Mouse (Mus musculus): ENCODE measurements at regions not wholly inside any gene's neighbourhood (a gene's known extent, or its start where the extent isn't known, plus 50 kb on each side); places are given as distances from the start of the nearest gene placed in this dataset.

- Histone ChIP-seq H3K9me3 (ENCODE audit: control insufficient read depth, low read length) (no peaks in the 10 kb centered on the region), H3K36me3 (ENCODE audit: control insufficient read depth, insufficient read depth) (no peaks in the 10 kb centered on the region), H3K9ac (replicated peaks; ENCODE audit: low read depth, low read length) (no peak overlapping the region), H3K4me3 (replicated peaks; ENCODE audit: low read length) (no peak overlapping the region), H3K27ac (ENCODE audit: low read length) (no peak overlapping the region), H3K27me3 (replicated peaks; ENCODE audit: control insufficient read depth, insufficient read depth, low read length) (no peaks in the 10 kb centered on the region), H3K4me2 (ENCODE audit: low read length) (no peak overlapping the region), H3K4me1 (replicated peaks; ENCODE audit: control insufficient read depth, insufficient read depth, low read length) (no peaks in the 10 kb centered on the region)
- ATAC-seq: no peak
- WGBS: 69% methylated on average over 5 of the region's 5 CpGs
These were observed 233.5 kb upstream of the Rps6ka3 start for GRCm38 (mm10) chrX:158976648-158977047.

GRCm38 (mm10) chrX:158984721-158985120 lies 225.4 kb upstream of the Rps6ka3 start:
- WGBS: 95% methylated on average over 2 of the region's 2 CpGs
- no peak overlapping the region for H3K27ac ChIP-seq (ENCODE audit: low read length)
- no peak overlapping the region for H3K4me3 ChIP-seq (replicated peaks; ENCODE audit: low read length)

GRCm38 (mm10) chrX:158987676-158988075 lies 222.4 kb upstream of the Rps6ka3 start:
- no peak overlapping the region for H3K9ac ChIP-seq (replicated peaks; ENCODE audit: low read depth, low read length)
- H3K36me3 ChIP-seq (ENCODE audit: control insufficient read depth, insufficient read depth): no peaks in the 10 kb centered on the region
- H3K9me3 ChIP-seq (ENCODE audit: control insufficient read depth, low read length): no peaks in the 10 kb centered on the region
- H3K4me1 ChIP-seq (replicated peaks; ENCODE audit: control insufficient read depth, insufficient read depth, low read length): no peaks in the 10 kb centered on the region
- ATAC-seq: no peak
- H3K27me3 ChIP-seq (replicated peaks; ENCODE audit: control insufficient read depth, insufficient read depth, low read length): no peaks in the 10 kb centered on the region
- 81% methylated on average over 3 of the region's 3 CpGs for WGBS
- no peak overlapping the region for H3K27ac ChIP-seq (ENCODE audit: low read length)
- H3K4me3 ChIP-seq (replicated peaks; ENCODE audit: low read length): no peak overlapping the region
- H3K4me2 ChIP-seq (ENCODE audit: low read length): no peak overlapping the region

More at GRCm38 (mm10) chrX:158984721-158985120, 225.4 kb upstream of the Rps6ka3 start:
- Histone ChIP-seq H3K36me3 (ENCODE audit: control insufficient read depth, insufficient read depth) (no peaks in the 10 kb centered on the region), H3K27me3 (replicated peaks; ENCODE audit: control insufficient read depth, insufficient read depth, low read length) (no peaks in the 10 kb centered on the region), H3K9ac (replicated peaks; ENCODE audit: low read depth, low read length) (no peak overlapping the region), H3K4me1 (replicated peaks; ENCODE audit: control insufficient read depth, insufficient read depth, low read length) (no peaks in the 10 kb centered on the region), H3K9me3 (ENCODE audit: control insufficient read depth, low read length) (no peaks in the 10 kb centered on the region), H3K4me2 (ENCODE audit: low read length) (no peak overlapping the region)
- ATAC-seq: no peak

GRCm38 (mm10) chrX:159018955-159019354 lies 191.2 kb upstream of the Rps6ka3 start:
- no peak overlapping the region for H3K27ac ChIP-seq (ENCODE audit: low read length)
- no peaks in the 10 kb centered on the region for H3K4me1 ChIP-seq (replicated peaks; ENCODE audit: control insufficient read depth, insufficient read depth, low read length)
- H3K27me3 ChIP-seq (replicated peaks; ENCODE audit: control insufficient read depth, insufficient read depth, low read length): no peaks in the 10 kb centered on the region
- H3K4me3 ChIP-seq (replicated peaks; ENCODE audit: low read length): no peak overlapping the region
- H3K36me3 ChIP-seq (ENCODE audit: control insufficient read depth, insufficient read depth): no peaks in the 10 kb centered on the region
- H3K9me3 ChIP-seq (ENCODE audit: control insufficient read depth, low read length): no peaks in the 10 kb centered on the region
- H3K9ac ChIP-seq (replicated peaks; ENCODE audit: low read depth, low read length): no peak overlapping the region
- 84% methylated on average over 1 of the region's 1 CpGs for WGBS
- ATAC-seq: no peak
- H3K4me2 ChIP-seq (ENCODE audit: low read length): no peak overlapping the region

- Histone ChIP-seq H3K27me3 (replicated peaks; ENCODE audit: control insufficient read depth, insufficient read depth, low read length) (no peaks in the 10 kb centered on the region), H3K4me1 (replicated peaks; ENCODE audit: control insufficient read depth, insufficient read depth, low read length) (no peaks in the 10 kb centered on the region), H3K36me3 (ENCODE audit: control insufficient read depth, insufficient read depth) (no peaks in the 10 kb centered on the region), H3K9ac (replicated peaks; ENCODE audit: low read depth, low read length) (no peak overlapping the region), H3K4me2 (ENCODE audit: low read length) (no peak overlapping the region), H3K27ac (ENCODE audit: low read length) (no peak overlapping the region), H3K9me3 (ENCODE audit: control insufficient read depth, low read length) (no peaks in the 10 kb centered on the region), H3K4me3 (replicated peaks; ENCODE audit: low read length) (no peak overlapping the region)
- no peak for ATAC-seq
- WGBS: 92% methylated on average over 1 of the region's 1 CpGs
These were observed 183.8 kb upstream of the Rps6ka3 start for GRCm38 (mm10) chrX:159026311-159026710.

GRCm38 (mm10) chrX:159031927-159032326 lies 178.2 kb upstream of the Rps6ka3 start:
- Histone ChIP-seq H3K4me2 (ENCODE audit: low read length) (no peak overlapping the region), H3K4me3 (replicated peaks; ENCODE audit: low read length) (no peak overlapping the region), H3K36me3 (ENCODE audit: control insufficient read depth, insufficient read depth) (no peaks in the 10 kb centered on the region), H3K4me1 (replicated peaks; ENCODE audit: control insufficient read depth, insufficient read depth, low read length) (no peaks in the 10 kb centered on the region), H3K27ac (ENCODE audit: low read length) (no peak overlapping the region), H3K9ac (replicated peaks; ENCODE audit: low read depth, low read length) (no peak overlapping the region), H3K9me3 (ENCODE audit: control insufficient read depth, low read length) (no peaks in the 10 kb centered on the region), H3K27me3 (replicated peaks; ENCODE audit: control insufficient read depth, insufficient read depth, low read length) (no peaks in the 10 kb centered on the region)
- ATAC-seq: no peak; the same call in 1 of the 2 replicates
- 58% methylated on average over 4 of the region's 4 CpGs for WGBS

- Histone ChIP-seq H3K4me1 (replicated peaks; ENCODE audit: control insufficient read depth, insufficient read depth, low read length) (no peaks in the 10 kb centered on the region), H3K4me2 (ENCODE audit: low read length) (no peak overlapping the region), H3K36me3 (ENCODE audit: control insufficient read depth, insufficient read depth) (no peaks in the 10 kb centered on the region), H3K9ac (replicated peaks; ENCODE audit: low read depth, low read length) (no peak overlapping the region), H3K4me3 (replicated peaks; ENCODE audit: low read length) (no peak overlapping the region), H3K9me3 (ENCODE audit: control insufficient read depth, low read length) (no peaks in the 10 kb centered on the region), H3K27me3 (replicated peaks; ENCODE audit: control insufficient read depth, insufficient read depth, low read length) (no peaks in the 10 kb centered on the region), H3K27ac (ENCODE audit: low read length) (no peak overlapping the region)
- 21% methylated on average over 3 of the region's 3 CpGs for WGBS
- no peak for ATAC-seq
These were observed 166.7 kb upstream of the Rps6ka3 start for GRCm38 (mm10) chrX:159043432-159043831.

GRCm38 (mm10) chrX:159047876-159048275 lies 162.2 kb upstream of the Rps6ka3 start:
- H3K9me3 ChIP-seq (ENCODE audit: control insufficient read depth, low read length): no peaks in the 10 kb centered on the region
- H3K4me1 ChIP-seq (replicated peaks; ENCODE audit: control insufficient read depth, insufficient read depth, low read length): no peaks in the 10 kb centered on the region
- no peaks in the 10 kb centered on the region for H3K27me3 ChIP-seq (replicated peaks; ENCODE audit: control insufficient read depth, insufficient read depth, low read length)
- no peak overlapping the region for H3K9ac ChIP-seq (replicated peaks; ENCODE audit: low read depth, low read length)
- H3K4me3 ChIP-seq (replicated peaks; ENCODE audit: low read length): no peak overlapping the region
- no peak overlapping the region for H3K4me2 ChIP-seq (ENCODE audit: low read length)
- H3K27ac ChIP-seq (ENCODE audit: low read length): no peak overlapping the region
- WGBS: 52% methylated on average over 2 of the region's 2 CpGs
- no peaks in the 10 kb centered on the region for H3K36me3 ChIP-seq (ENCODE audit: control insufficient read depth, insufficient read depth)
- no peak for ATAC-seq

GRCm38 (mm10) chrX:159055689-159056461 lies 154.2 kb upstream of the Rps6ka3 start:
- H3K4me1 ChIP-seq (replicated peaks; ENCODE audit: control insufficient read depth, insufficient read depth, low read length): no peaks in the 10 kb centered on the region
- no peaks in the 10 kb centered on the region for H3K9me3 ChIP-seq (ENCODE audit: control insufficient read depth, low read length)
- no peak overlapping the region for H3K4me3 ChIP-seq (replicated peaks; ENCODE audit: low read length)
- H3K27ac ChIP-seq (ENCODE audit: low read length): no peak overlapping the region
- WGBS: 87% methylated on average over 8 of the region's 8 CpGs
- H3K36me3 ChIP-seq (ENCODE audit: control insufficient read depth, insufficient read depth): no peaks in the 10 kb centered on the region
- no peak overlapping the region for H3K9ac ChIP-seq (replicated peaks; ENCODE audit: low read depth, low read length)
- H3K4me2 ChIP-seq (ENCODE audit: low read length): no peak overlapping the region
- H3K27me3 ChIP-seq (replicated peaks; ENCODE audit: control insufficient read depth, insufficient read depth, low read length): no peaks in the 10 kb centered on the region
- no peak for ATAC-seq

GRCm38 (mm10) chrX:159056462-159056805 lies 153.7 kb upstream of the Rps6ka3 start:
- no peak overlapping the region for H3K27ac ChIP-seq (ENCODE audit: low read length)

More at GRCm38 (mm10) chrX:159056462-159056805, 153.7 kb upstream of the Rps6ka3 start:
- no peaks in the 10 kb centered on the region for H3K27me3 ChIP-seq (replicated peaks; ENCODE audit: control insufficient read depth, insufficient read depth, low read length)
- H3K4me1 ChIP-seq (replicated peaks; ENCODE audit: control insufficient read depth, insufficient read depth, low read length): no peaks in the 10 kb centered on the region
- no peak for ATAC-seq
- H3K9me3 ChIP-seq (ENCODE audit: control insufficient read depth, low read length): no peaks in the 10 kb centered on the region
- H3K9ac ChIP-seq (replicated peaks; ENCODE audit: low read depth, low read length): no peak overlapping the region
- H3K36me3 ChIP-seq (ENCODE audit: control insufficient read depth, insufficient read depth): no peaks in the 10 kb centered on the region
- H3K4me3 ChIP-seq (replicated peaks; ENCODE audit: low read length): no peak overlapping the region
- H3K4me2 ChIP-seq (ENCODE audit: low read length): no peak overlapping the region
